Mouse (Mus musculus) lung, postnatal 10 days (tissue): Measurements from ENCODE around the gene Prdm11.

ENCODE experiments used
- DNase-seq: peaks from one replicate; pipeline ENCODE4 v3.0.0; 2021

The Prdm11 gene

GRCm38 (mm10) chr2:92920709-92921108 lies 125.3 kb downstream of the Prdm11 start:
- no peak for DNase-seq

GRCm38 (mm10) chr2:92917405-92918142 lies 128.4 kb downstream of the Prdm11 start:
- no peak for DNase-seq

GRCm38 (mm10) chr2:92915659-92916631 lies 130.0 kb downstream of the Prdm11 start:
- no peak for DNase-seq
